Mouse (Mus musculus): Measurements from ENCODE around the gene Chrm3. TPM values are rescaled to one million over a fixed set of nuclear protein-coding genes. Genes with fewer than 3 reads are reported as not detected.

Gene Chrm3
- polyA plus RNA-seq, 1 experiment from 2014 or later = 1.7 TPM

DNA sequence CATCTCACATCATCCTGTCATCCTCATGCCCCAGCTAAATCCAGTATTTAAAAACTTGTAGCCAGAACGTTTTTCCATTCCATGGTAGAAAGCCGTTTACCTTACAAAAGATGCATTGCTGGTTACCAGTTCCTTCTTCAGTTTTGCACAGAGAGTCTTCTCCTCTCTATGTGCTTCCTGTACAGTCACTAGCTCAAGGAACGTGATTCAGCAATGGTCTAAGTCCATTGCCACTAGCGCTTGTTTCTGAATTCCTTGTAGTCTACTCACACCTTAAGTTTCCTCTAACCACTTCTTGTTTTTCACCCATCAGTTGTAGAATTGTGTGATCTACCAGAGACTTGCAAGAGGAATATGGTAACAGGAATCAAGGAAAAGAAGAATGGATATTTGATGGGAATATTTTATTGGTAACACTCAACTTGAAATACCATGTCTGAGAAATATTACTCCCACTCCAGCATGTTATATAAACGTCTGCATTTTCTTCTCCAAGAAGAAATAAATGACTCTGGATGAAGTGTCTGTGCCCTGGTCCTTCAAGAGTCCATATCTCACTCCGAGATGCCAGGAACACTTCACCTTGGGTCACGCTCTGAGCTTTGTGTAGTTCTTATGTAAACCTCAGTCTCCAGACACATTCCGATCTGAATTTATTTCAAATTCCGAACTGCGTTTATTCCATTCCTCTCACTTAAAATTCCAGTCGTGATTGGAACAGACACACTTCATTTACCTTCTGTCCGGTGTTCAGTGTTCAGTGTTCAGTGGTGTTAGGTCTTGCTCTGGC lies 293.6 kb downstream of the Chrm3 start:
- Histone ChIP-seq H3K36me3 (no peaks in the 10 kb centered on the region), H3K4me1 (no peaks in the 10 kb centered on the region), H3K4me3 (replicated peaks) (no peak overlapping the region), H3K27ac (replicated peaks) (no peak overlapping the region), H3K4me2 (replicated peaks) (no peak overlapping the region), H3K9ac (no peak overlapping the region), H3K27me3 (no peaks in the 10 kb centered on the region), H3K9me3 (replicated peaks) (no peaks in the 10 kb centered on the region)
- no peak for ATAC-seq (ENCODE audit: insufficient number of reproducible peaks, low FRiP score, low TSS enrichment, low read depth)
- WGBS = 84% methylated on average over 12 of the region's 12 CpGs

DNA sequence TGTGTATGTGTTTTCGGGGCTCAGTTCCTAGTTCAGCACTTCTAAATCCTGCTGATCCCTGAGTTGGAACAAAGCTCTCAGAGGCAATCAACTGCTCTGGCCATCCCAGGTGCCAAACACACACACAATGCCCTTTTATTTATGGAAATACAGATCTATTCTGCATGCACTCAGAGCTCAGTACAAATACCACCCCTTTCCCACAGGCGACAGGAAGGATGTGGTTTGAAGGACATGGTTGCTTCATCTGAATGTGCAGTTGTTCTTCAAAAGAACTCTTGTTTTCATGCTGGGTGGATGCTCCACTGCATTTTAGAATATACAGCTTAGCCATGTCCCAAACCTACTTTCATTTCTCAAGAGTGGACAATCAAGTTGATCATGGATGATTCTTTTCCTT lies 294.9 kb downstream of the Chrm3 start:
- H3K27me3 ChIP-seq = no peaks in the 10 kb centered on the region
- no peak for ATAC-seq (ENCODE audit: insufficient number of reproducible peaks, low FRiP score, low TSS enrichment, low read depth)
- H3K4me1 ChIP-seq = no peaks in the 10 kb centered on the region
- no peaks in the 10 kb centered on the region for H3K9me3 ChIP-seq (replicated peaks)
- H3K9ac ChIP-seq = no peak overlapping the region
- H3K27ac ChIP-seq (replicated peaks) = no peak overlapping the region
- 60% methylated on average over 2 of the region's 2 CpGs for WGBS
- no peak overlapping the region for H3K4me3 ChIP-seq (replicated peaks)
- H3K4me2 ChIP-seq (replicated peaks) = no peak overlapping the region
- no peaks in the 10 kb centered on the region for H3K36me3 ChIP-seq

DNA sequence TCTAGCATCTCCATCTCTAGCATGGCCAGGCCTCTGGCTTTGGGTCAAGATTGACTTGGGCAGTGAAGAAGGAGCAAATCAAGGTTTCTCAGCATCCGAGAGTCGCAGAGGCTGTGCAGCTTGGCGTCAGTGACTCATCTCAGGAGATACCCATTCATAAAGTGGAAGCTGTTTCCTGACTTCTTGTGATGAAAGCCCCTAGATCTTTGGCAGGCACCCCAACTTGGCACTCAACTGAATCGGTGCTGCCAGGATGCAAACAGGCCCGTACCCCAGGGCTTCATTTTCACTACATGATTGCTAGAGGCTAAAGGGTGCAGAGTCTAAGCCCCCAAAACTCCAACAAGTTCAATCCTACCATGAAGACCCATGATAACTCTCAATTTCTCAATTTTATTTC lies 298.0 kb downstream of the Chrm3 start:
- Histone ChIP-seq H3K27me3 (no peaks in the 10 kb centered on the region), H3K4me3 (replicated peaks) (no peak overlapping the region), H3K27ac (replicated peaks) (no peak overlapping the region), H3K4me2 (replicated peaks) (no peak overlapping the region), H3K9me3 (replicated peaks) (no peaks in the 10 kb centered on the region), H3K9ac (no peak overlapping the region), H3K4me1 (no peaks in the 10 kb centered on the region), H3K36me3 (no peaks in the 10 kb centered on the region)
- ATAC-seq (ENCODE audit: insufficient number of reproducible peaks, low FRiP score, low TSS enrichment, low read depth) = no peak
- WGBS = 77% methylated on average over 5 of the region's 5 CpGs

DNA sequence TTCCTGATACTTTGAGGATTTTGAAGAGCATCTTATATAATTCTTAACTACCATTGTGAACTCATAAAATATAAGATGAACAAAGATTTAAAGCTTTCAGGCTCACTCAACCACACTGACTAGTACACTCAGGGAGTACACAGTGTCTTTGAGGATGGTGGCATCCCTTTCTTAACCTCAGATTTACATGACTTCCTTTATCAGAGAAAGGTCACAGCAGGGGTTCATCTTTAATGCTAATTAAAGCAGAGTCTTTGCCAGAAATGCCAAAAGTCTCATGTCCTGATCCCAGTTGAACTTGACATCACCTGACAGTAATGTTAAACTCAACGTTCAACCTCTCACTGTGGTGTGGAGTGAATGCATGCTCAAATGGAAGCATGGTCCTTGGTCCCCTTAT lies 301.7 kb downstream of the Chrm3 start:
- no peak overlapping the region for H3K27ac ChIP-seq (replicated peaks)
- H3K27me3 ChIP-seq = no peaks in the 10 kb centered on the region
- WGBS = 61% methylated on average over 1 of the region's 1 CpGs
- no peak overlapping the region for H3K4me3 ChIP-seq (replicated peaks)
- no peak overlapping the region for H3K9ac ChIP-seq
- no peaks in the 10 kb centered on the region for H3K36me3 ChIP-seq
- no peak overlapping the region for H3K4me2 ChIP-seq (replicated peaks)
- ATAC-seq (ENCODE audit: insufficient number of reproducible peaks, low FRiP score, low TSS enrichment, low read depth) = no peak
- H3K9me3 ChIP-seq (replicated peaks) = no peaks in the 10 kb centered on the region
- no peaks in the 10 kb centered on the region for H3K4me1 ChIP-seq

DNA sequence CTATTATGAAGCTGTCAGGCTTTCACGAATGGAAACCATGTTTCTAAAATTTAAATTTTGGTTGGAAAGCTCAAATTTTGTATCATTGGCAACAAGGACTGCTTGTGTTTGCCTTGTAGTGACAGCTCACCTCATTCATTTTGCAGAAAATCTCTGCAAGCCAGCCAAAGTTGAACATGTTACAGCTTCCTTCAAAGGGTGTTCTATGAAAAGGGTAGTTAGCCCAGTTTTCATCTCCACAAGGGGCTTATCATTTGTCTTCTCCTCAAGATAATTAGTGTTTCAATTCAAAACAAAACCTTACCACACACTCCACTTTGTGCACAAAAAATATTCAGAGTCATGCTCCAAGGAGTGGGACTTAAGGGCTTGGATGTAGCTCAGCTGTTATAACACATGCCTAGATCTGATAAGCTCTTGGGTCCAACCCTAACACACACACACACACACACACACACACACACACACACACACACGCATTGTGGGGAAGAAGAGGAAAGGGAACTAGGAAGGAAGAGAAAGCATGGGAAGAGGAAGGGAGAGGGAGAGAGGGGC lies 302.9 kb downstream of the Chrm3 start:
- no peak overlapping the region for H3K27ac ChIP-seq (replicated peaks)
- 77% methylated on average over 2 of the region's 2 CpGs for WGBS
- no peak for ATAC-seq (ENCODE audit: insufficient number of reproducible peaks, low FRiP score, low TSS enrichment, low read depth)

DNA sequence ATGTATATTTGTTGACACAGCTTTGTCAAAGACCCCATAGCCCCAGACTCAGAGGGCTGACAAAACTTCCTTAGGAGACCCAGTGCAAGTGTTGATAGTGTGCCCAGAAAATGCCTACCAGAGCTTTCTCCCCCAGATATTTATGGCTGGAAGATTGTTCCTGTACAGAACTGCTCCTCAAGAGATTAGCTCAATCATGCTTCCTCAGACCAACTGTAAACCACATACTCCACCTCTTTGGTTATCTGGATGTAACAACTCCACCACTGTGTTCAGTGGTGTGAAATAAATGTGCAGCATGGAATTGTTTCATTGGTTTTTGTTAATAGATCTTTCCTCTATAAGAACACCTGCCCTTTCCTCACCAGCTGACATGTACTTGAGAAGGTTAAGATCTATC lies 306.6 kb downstream of the Chrm3 start:
- no peak overlapping the region for H3K27ac ChIP-seq (replicated peaks)
- no peak for ATAC-seq (ENCODE audit: insufficient number of reproducible peaks, low FRiP score, low TSS enrichment, low read depth)
- H3K4me3 ChIP-seq (replicated peaks) = no peak overlapping the region
- H3K4me2 ChIP-seq (replicated peaks) = no peak overlapping the region
- no peaks in the 10 kb centered on the region for H3K36me3 ChIP-seq
- H3K9ac ChIP-seq = no peak overlapping the region
- H3K9me3 ChIP-seq (replicated peaks) = no peaks in the 10 kb centered on the region
- H3K4me1 ChIP-seq = no peaks in the 10 kb centered on the region
- no peaks in the 10 kb centered on the region for H3K27me3 ChIP-seq

More for the DNA sequence above, 302.9 kb downstream of the Chrm3 start:
- no peaks in the 10 kb centered on the region for H3K27me3 ChIP-seq
- no peak overlapping the region for H3K9ac ChIP-seq
- no peak overlapping the region for H3K4me3 ChIP-seq (replicated peaks)
- no peaks in the 10 kb centered on the region for H3K9me3 ChIP-seq (replicated peaks)
- H3K4me2 ChIP-seq (replicated peaks) = no peak overlapping the region
- no peaks in the 10 kb centered on the region for H3K36me3 ChIP-seq
- H3K4me1 ChIP-seq = no peaks in the 10 kb centered on the region

DNA sequence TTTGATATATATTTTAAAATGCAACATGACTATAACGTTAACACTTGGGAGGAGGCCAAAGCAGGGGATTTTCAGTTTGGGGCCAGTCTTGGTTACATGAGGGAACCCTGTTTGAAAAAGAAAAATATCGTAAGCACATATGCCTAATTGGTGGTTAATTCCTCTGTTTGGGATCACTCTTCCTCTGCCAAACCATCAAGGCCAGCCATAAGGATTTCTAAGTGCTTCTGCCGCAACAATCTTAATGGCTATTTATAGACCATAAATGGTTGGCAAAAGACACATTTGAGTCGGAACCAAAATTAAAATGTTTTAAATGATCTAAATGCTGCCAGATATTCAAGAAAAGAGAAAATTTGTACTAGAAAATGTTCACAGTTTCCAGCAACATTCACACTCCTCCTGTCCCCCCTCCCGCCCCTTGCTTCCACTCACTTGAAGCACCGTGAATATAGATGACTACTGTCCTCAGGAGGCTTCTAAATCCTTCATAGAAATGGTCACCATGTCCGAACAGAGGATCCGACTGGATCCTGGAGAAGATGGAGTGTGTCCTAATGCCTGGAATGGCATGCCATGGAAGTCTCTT lies 307.3 kb downstream of the Chrm3 start:
- ATAC-seq (ENCODE audit: insufficient number of reproducible peaks, low FRiP score, low TSS enrichment, low read depth) = no peak
- WGBS = 79% methylated on average over 8 of the region's 8 CpGs
- Histone ChIP-seq H3K9me3 (replicated peaks) (no peaks in the 10 kb centered on the region), H3K4me2 (replicated peaks) (no peak overlapping the region), H3K9ac (no peak overlapping the region), H3K36me3 (no peaks in the 10 kb centered on the region), H3K4me3 (replicated peaks) (no peak overlapping the region), H3K4me1 (no peaks in the 10 kb centered on the region), H3K27me3 (no peaks in the 10 kb centered on the region), H3K27ac (replicated peaks) (no peak overlapping the region)

DNA sequence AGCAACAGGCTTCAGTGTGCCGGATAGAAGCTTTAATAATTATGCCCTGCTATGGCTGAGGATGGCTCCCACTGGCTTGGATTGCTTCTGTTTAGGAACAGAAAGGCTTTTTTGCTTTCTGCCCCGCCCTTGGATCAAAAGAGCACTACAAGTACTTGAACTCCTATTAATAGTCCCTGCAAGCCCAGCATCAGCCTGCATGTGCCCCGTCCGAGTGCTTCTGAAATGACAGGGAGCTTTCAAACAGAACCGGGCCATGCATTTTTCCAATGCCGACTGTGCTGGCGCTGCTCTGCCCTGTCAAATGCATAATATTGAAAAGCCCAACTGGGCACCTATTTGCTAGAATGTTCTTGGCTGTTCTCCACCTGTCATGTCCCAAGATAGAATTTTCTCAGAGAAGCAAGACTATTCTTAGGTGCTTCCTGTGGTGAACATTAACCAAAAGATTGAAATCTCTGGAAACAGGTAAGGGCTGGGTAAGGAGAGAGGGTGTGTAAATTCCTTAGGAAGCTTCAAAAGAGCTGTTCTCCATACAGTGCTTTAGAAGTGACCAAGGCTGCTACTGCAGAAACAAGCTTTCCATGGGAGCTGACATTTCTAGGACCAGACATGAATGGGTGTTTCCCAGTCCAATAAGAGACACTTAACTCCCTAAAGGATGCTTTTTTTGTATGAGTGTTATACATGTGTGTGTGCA lies 314.8 kb downstream of the Chrm3 start:
- Histone ChIP-seq H3K4me2 (replicated peaks) (no peak overlapping the region), H3K36me3 (no peaks in the 10 kb centered on the region), H3K27me3 (no peaks in the 10 kb centered on the region), H3K4me3 (replicated peaks) (no peak overlapping the region), H3K27ac (replicated peaks) (no peak overlapping the region), H3K4me1 (no peaks in the 10 kb centered on the region), H3K9me3 (replicated peaks) (no peaks in the 10 kb centered on the region), H3K9ac (no peak overlapping the region)
- WGBS = 76% methylated on average over 7 of the region's 7 CpGs
- no peak for ATAC-seq (ENCODE audit: insufficient number of reproducible peaks, low FRiP score, low TSS enrichment, low read depth)

DNA sequence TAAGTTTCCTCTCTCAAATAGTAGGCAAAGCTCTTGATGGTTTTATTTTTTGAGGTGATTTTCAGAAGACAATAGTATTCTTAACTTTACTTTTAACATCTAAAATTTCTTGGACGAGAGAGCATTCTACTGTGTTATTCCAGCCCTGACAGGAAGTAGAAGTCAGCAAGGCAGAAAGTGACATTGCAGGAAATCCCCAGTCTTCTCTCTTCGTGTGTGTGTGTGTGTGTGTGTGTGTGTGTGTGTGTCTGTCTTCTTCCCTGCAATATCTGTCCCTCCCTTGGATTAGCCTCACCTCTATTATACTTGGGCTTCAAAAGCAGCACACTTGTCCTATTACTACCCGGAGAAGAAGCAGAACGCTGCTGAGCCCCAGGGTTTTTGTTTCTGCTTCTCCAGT lies 316.6 kb downstream of the Chrm3 start:
- Histone ChIP-seq H3K27me3 (no peaks in the 10 kb centered on the region), H3K36me3 (no peaks in the 10 kb centered on the region), H3K4me3 (replicated peaks) (no peak overlapping the region), H3K4me2 (replicated peaks) (no peak overlapping the region), H3K4me1 (no peaks in the 10 kb centered on the region), H3K9ac (no peak overlapping the region), H3K27ac (replicated peaks) (no peak overlapping the region), H3K9me3 (replicated peaks) (no peaks in the 10 kb centered on the region)
- WGBS = 56% methylated on average over 4 of the region's 4 CpGs
- ATAC-seq (ENCODE audit: insufficient number of reproducible peaks, low FRiP score, low TSS enrichment, low read depth) = no peak

DNA sequence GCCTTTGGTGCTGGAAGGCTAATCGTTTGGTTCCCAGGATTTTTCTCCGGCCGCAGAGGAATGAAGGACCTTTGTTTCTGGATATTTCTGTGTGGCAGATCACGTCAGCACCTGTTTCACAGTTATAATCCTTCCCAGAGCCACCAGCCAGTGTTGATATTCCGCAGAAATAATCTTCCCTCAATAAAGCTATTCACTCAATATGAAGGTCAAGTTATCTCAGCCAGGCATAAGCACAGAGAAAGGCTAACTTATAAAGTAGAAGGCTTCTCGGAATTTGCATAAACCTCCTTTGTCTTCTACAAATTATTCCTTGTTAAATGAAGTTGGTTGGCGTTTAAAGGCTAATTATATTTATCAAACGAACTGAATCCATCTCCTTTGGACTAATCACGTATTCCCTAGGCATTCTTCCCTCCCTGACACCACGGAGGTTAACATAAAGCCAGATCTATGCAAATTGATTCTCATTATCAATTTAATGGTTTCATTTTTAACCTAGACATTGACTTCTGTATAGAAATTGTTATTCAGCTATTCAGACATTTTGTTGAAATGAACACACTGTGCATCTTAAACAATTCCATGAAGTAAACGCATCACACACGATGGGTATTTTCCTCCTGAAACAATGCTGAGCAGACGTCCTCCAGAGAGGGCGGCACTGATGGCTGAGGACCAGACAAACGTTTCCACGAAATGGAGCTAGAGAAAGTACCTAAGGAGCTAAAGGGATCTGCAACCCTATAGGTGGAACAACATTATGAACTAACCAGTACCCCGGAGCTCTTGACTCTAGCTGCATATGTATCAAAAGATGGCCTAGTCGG lies 326.9 kb downstream of the Chrm3 start:
- Histone ChIP-seq H3K27me3 (no peaks in the 10 kb centered on the region), H3K36me3 (no peaks in the 10 kb centered on the region), H3K9me3 (replicated peaks) (no peaks in the 10 kb centered on the region), H3K4me3 (replicated peaks) (no peak overlapping the region), H3K27ac (replicated peaks) (no peak overlapping the region), H3K9ac (no peak overlapping the region), H3K4me1 (no peaks in the 10 kb centered on the region), H3K4me2 (replicated peaks) (no peak overlapping the region)
- no peak for ATAC-seq (ENCODE audit: insufficient number of reproducible peaks, low FRiP score, low TSS enrichment, low read depth)
- WGBS = 75% methylated on average over 18 of the region's 18 CpGs

DNA sequence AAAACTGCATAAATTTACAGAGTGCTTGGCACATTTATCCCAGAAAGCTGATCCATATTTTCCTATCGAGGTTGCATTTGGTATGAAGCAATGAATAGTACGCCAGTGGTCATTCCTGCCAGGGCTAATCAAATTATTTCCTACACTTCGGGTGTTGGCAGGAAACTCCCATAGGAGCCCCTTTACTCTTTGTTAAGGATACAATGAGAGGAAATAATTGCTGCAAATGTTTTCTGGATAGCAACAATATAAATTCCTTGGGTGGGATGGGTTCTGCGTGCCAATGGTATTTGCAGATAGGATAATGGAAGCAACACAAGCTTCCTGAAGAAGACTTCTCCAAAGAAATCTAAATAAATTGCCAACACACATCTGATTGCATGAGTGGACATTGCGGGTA lies 329.1 kb downstream of the Chrm3 start:
- H3K4me3 ChIP-seq (replicated peaks) = no peak overlapping the region
- no peak overlapping the region for H3K27ac ChIP-seq (replicated peaks)
- H3K27me3 ChIP-seq = no peaks in the 10 kb centered on the region
- H3K4me1 ChIP-seq = no peaks in the 10 kb centered on the region
- 71% methylated on average over 5 of the region's 5 CpGs for WGBS
- H3K9me3 ChIP-seq (replicated peaks) = no peaks in the 10 kb centered on the region
- no peak overlapping the region for H3K4me2 ChIP-seq (replicated peaks)
- H3K36me3 ChIP-seq = no peaks in the 10 kb centered on the region
- no peak overlapping the region for H3K9ac ChIP-seq
- ATAC-seq (ENCODE audit: insufficient number of reproducible peaks, low FRiP score, low TSS enrichment, low read depth) = no peak

All from embryonic facial prominence, embryonic 15.5 days (tissue).